Mouse (Mus musculus) bone marrow macrophage, adult 2 months (primary cell): ENCODE data around the gene Hist1h2bj. TPM values are rescaled to one million over a fixed set of nuclear protein-coding genes. Genes with fewer than 3 reads are reported as not detected.
"Not testable (repeated sequence)": the region's sequence is repeated elsewhere in the genome, so short reads cannot be mapped to it uniquely, and the experiment has no call there.

ENCODE experiments used
- H3K27ac ChIP-seq: 2 replicates; pipeline ENCODE4 v1.5.1; 2012; ENCODE audit warnings: low read depth, low read length; ENCODE audit not compliant: insufficient read depth
- H3K4me1 ChIP-seq: 2 replicates; pipeline ENCODE4 v1.6.1; 2012; ENCODE audit warnings: low read length; ENCODE audit not compliant: control insufficient read depth, insufficient read depth
- H3K4me3 ChIP-seq: 2 replicates; pipeline ENCODE4 v1.5.1; 2012; ENCODE audit warnings: mild to moderate bottlenecking, low read length, moderate library complexity; ENCODE audit not compliant: insufficient read depth
- CTCF ChIP-seq: IDR thresholded peaks from 2 replicates; pipeline ENCODE4 v1.5.1; 2012; ENCODE audit warnings: low read depth, mild to moderate bottlenecking, low read length, moderate library complexity
- POLR2A ChIP-seq: IDR thresholded peaks from 2 replicates; pipeline ENCODE4 v1.6.1; 2012; ENCODE audit warnings: mild to moderate bottlenecking, low read depth, low read length, borderline replicate concordance
- polyA plus RNA-seq: library from polyadenylated mRNA; stranded (reverse); fragments of >200 nt; gene quantifications from 2 replicates; pipeline ENCODE4 v1.2.4, GENCODE M21; 2012; ENCODE audit not compliant: missing spikeins, insufficient read depth, insufficient read length

The Hist1h2bj gene
- polyA plus RNA-seq, result 1.4 and 4.4 TPM in 2 replicates

GRCm38 (mm10) chr13:22042568-22043502 is at the start of gene Hist1h2bj, which contains the start of gene Hist1h2ag:
Gene Hist1h2bj (plus strand): TSS chr13:22043214.
Gene Hist1h2ag (minus strand): TSS chr13:22042944.
- Histone ChIP-seq H3K27ac (peak within 1 kb of the TSS; percentile 96), H3K4me3 (peak within 1 kb of the TSS; percentile 66)
- not testable (repeated sequence) for H3K4me1 ChIP-seq
- 0 out of 2 replicates have a peak, but pooled peaks have one; percentile 64 for TF ChIP-seq POLR2A

DNA sequence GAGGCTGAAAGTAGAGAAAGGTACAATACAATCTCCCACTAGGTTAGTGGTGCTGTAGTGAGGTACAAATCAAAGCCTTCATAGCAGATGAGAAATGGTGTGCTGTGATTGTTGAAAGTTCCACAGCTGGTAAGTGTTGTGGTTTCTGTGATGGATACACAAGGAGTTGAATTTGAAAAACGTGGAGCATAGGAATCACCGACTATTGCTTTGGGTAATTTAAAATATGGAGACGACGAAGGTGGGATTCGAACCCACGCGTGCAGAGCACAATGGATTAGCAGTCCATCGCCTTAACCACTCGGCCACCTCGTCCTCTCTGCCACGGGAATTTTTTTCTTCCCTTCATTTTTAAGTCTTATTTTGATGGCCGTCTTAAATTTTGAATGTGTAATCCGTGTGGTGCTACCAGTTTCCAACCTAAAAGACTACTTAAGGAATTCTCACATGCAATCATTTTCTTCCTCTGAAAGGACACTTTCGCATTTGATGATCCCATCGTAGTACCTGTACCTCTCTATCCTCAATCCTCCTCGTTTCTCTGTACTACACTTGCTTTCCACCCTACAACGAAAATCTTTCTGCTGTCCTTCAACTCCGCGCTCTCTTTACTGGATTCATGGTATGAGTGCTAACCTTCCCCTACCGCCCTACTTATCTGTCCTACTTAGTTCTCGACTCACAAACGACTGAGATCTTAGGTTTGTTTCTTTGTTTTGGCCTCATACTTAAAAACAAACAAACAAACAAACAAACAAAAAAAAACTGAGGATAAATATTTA is 48.9 kb upstream of the Hist1h2bj start:
- TF ChIP-seq CTCF, result no peak
- TF ChIP-seq POLR2A, result no peak
- Histone ChIP-seq H3K4me3 (peak overlapping the region; percentile 45), H3K4me1 (no peaks in the 10 kb centered on the region), H3K27ac (no peak overlapping the region)

DNA sequence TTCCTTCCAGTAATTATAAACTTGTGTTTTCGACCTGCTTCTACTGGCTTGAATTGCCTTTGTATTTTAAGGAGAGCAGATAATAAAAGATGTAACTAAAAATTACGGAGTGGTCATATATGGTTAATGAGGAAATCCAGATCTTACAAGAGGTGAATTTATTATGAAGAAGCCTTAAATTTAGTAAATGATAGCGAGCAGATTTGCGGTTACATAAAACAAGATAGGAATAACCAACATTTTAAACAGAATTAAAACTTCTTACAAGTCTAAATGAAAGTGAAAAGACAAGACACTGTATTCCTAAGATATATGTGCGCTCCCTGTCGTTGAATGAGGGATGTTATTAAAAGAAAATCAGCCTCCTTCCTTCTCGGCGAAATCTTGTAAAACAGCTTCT is 48.1 kb upstream of the Hist1h2bj start:
- peak overlapping the region; percentile 60 for H3K4me3 ChIP-seq
- H3K27ac ChIP-seq, result no peak overlapping the region
- H3K4me1 ChIP-seq, result no peaks in the 10 kb centered on the region
- TF ChIP-seq CTCF, result no peak
- no peak for TF ChIP-seq POLR2A

DNA sequence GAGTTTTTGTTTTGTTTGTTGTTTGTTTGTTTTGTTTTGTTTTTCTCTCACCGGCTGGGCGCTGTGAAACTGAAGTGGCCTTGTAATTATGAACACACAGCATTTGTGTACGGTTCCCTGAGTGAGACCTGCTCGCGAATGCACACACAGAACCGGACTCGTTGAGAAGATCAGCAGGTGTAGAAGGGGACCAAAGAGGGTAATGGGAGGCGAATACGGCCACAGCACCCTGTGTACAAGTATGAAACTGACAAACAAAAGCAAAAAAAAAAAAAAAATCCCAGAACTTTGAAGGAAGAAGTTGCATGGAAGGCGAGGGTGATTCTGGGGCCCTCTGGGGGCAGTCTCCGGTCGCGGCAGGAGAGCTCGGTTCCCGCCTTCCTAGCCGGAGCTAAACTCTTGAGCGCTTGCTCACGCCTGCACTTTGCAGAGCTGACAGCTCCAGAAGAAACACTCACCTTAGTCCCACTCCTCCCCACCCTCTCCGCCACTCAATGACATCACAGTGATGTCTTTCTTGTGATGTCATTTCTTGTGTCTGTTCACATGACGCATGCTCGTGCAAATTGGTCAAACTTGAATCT is 47.6 kb upstream of the Hist1h2bj start:
- Histone ChIP-seq H3K4me1 (no peaks in the 10 kb centered on the region), H3K27ac (no peak overlapping the region), H3K4me3 (peak overlapping the region; percentile 60)
- TF ChIP-seq POLR2A (no peak), CTCF (no peak)

DNA sequence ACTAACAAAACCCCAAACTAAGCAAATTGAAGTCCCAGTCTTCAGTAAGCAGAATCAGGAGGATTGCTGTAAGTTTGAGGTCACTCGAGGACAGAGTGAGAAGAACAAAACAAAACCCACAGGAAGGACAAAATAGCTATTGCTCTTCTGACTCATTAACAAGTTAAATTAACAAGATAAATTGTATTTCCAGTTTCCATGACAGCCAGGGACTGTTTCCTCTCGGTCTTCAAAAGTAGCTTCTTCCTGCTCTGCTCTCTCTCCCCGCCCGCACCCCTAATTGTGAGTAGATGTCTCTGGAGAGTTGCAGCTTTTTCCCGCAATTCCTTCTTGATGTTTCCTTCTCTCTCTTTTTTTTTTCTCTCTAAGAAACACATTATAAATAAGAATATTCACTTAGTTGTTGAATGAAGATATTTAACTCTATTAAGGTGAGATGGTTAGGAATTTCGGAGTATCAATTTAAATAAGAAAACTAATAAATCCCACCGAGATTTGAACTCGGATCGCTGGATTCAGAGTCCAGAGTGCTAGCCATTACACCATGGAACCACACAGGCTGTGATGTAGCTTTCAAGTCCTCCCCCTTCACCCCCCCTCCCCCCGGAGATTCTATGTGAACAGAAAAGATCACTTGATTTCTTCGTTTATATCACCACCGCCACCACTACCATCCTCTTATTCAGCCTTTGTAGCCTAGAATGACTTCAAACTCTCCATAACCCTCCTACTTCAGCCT is 46.7 kb upstream of the Hist1h2bj start:
- Histone ChIP-seq H3K27ac (no peak overlapping the region), H3K4me1 (peaks cover 6% of the 10 kb centered on the region), H3K4me3 (peak overlapping the region; percentile 60)
- TF ChIP-seq CTCF, result no peak
- no peak for TF ChIP-seq POLR2A

DNA sequence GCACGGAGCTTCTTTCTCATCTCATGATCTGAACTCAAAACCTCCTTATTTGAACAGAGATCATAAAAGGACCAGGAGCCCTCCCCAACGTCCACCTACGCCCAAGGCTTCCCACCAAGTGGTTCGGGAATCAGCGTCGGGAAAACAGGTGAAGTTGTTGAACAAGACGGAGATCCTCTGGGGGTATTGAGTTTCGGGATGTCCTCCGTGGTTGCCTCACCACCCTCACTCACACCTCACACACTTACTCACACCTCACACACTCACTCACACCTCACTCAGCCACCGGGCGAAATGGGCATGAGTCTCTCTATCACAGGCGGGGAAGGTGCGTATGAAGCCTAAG is 46.2 kb upstream of the Hist1h2bj start:
- no peak overlapping the region for H3K27ac ChIP-seq
- peak overlapping the region; percentile 50 for H3K4me3 ChIP-seq
- H3K4me1 ChIP-seq, result peaks cover 9% of the 10 kb centered on the region
- TF ChIP-seq POLR2A, result no peak
- TF ChIP-seq CTCF, result no peak

GRCm38 (mm10) chr13:21997201-21997820 is 45.7 kb upstream of the Hist1h2bj start:
- no peak overlapping the region for H3K27ac ChIP-seq
- H3K4me1 ChIP-seq, result peaks cover 13% of the 10 kb centered on the region
- peak overlapping the region; percentile 50 for H3K4me3 ChIP-seq
- no peak for TF ChIP-seq POLR2A
- no peak for TF ChIP-seq CTCF

DNA sequence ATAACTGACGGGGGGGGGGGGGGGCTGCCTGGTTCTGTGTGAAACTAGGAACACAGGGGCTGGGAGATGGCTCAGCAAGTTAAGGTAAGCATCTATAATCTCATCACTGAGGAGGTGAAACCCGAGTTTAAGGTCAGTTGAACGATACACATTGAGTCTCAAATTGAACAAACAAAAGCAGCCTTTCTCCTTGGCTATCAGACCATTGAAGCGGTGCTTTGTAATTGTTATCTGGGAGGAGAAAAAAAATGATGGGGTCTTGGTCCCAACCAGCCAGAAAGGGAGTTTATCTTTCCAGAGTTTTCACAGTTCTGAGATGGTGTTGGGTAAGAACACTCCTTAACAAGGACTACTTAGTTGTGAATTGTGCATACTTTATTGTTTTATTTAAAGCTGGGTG is 45.2 kb upstream of the Hist1h2bj start:
- H3K4me3 ChIP-seq, result no peak overlapping the region
- H3K27ac ChIP-seq, result no peak overlapping the region
- peaks cover 17% of the 10 kb centered on the region for H3K4me1 ChIP-seq
- TF ChIP-seq POLR2A (no peak), CTCF (no peak)

GRCm38 (mm10) chr13:21998412-21998811 is 44.6 kb upstream of the Hist1h2bj start:
- Histone ChIP-seq H3K4me3 (no peak overlapping the region), H3K27ac (no peak overlapping the region), H3K4me1 (peaks cover 23% of the 10 kb centered on the region)
- no peak for TF ChIP-seq CTCF
